Mouse (Mus musculus) forebrain, embryonic 11.5 days (tissue): ENCODE data around the gene Aspdh. TPM values are rescaled to one million over a fixed set of nuclear protein-coding genes. Genes with fewer than 3 reads are reported as not detected.
A peak's percentile ranks its signal among the peaks of the same experiment; 100 is the strongest.

Source experiments
- ATAC-seq: fragments of 200-750 bp; cut with Nextera tagmentation; replicated peaks from 2 replicates; pipeline ENCODE4 v1.8.0; 2017; ENCODE audit warnings: moderate TSS enrichment; ENCODE audit not compliant: low FRiP score
- DNase-seq: peaks from one replicate; pipeline ENCODE4 v3.0.0-alpha.2; 2017; ENCODE audit warnings: low spot score
- H3K27ac ChIP-seq: fragments of 300-500 bp; sonication (generic); 2 replicates; pipeline ENCODE4 v1.5.1; 2014; ENCODE audit warnings: low read depth, low read length
- H3K27me3 ChIP-seq: fragments of 300-500 bp; sonication (generic); 2 replicates; pipeline ENCODE4 v1.6.1; 2014; ENCODE audit warnings: mild to moderate bottlenecking, low read length, mixed read lengths; ENCODE audit not compliant: control insufficient read depth, insufficient read depth
- H3K36me3 ChIP-seq: fragments of 300-500 bp; sonication (generic); 2 replicates; pipeline ENCODE4 v1.6.1; 2014; ENCODE audit warnings: mild to moderate bottlenecking, low read length, moderate library complexity, mixed read lengths; ENCODE audit not compliant: control insufficient read depth, insufficient read depth
- H3K4me1 ChIP-seq: fragments of 300-500 bp; sonication (generic); replicated peaks from 2 replicates; pipeline ENCODE4 v1.6.1; 2014; ENCODE audit warnings: low read length, mixed read lengths; ENCODE audit not compliant: control insufficient read depth, insufficient read depth
- H3K4me2 ChIP-seq: fragments of 300-500 bp; sonication (generic); 2 replicates; pipeline ENCODE4 v1.6.1; 2014; ENCODE audit warnings: low read depth, mild to moderate bottlenecking, low read length, moderate library complexity, mixed read lengths; ENCODE audit not compliant: severe bottlenecking
- H3K4me3 ChIP-seq: fragments of 300-500 bp; sonication (generic); 2 replicates; pipeline ENCODE4 v1.5.1; 2014; ENCODE audit warnings: low read depth, low read length
- H3K9ac ChIP-seq: fragments of 300-500 bp; sonication (generic); 2 replicates; pipeline ENCODE4 v1.6.1; 2014; ENCODE audit warnings: low read length
- H3K9me3 ChIP-seq: fragments of 300-500 bp; sonication (generic); 2 replicates; pipeline ENCODE4 v1.6.1; 2016; ENCODE audit warnings: low read length, mixed read lengths; ENCODE audit not compliant: control insufficient read depth
- WGBS: fragments of 180-500 bp; shearing (Covaris S2); extraction: QIAGEN DNeasy Blood & Tissue Kit; methylation state at CpG from one replicate; pipeline ENCODE4 v1.1.7; 2014; 5-methylcytosine and 5-hydroxymethylcytosine counted together
- polyA plus RNA-seq: library from polyadenylated mRNA; unstranded; fragments of >200 nt; fragmentation: Nextera tagmentation; extraction: Ambion mirVana; gene quantifications from 2 replicates; pipeline ENCODE4 v1.2.1, GENCODE M21; 2014

The Aspdh gene
- polyA plus RNA-seq, 1 experiment from 2014 or later: 2.6 TPM

- Histone ChIP-seq H3K9me3 (no peaks in the 10 kb centered on the region; the same call in 1 of the 2 replicates), H3K4me3 (no peak overlapping the region), H3K27ac (no peak overlapping the region), H3K4me1 (peaks cover 16% of the 10 kb centered on the region), H3K36me3 (peaks cover 10% of the 10 kb centered on the region), H3K4me2 (no peak overlapping the region), H3K27me3 (peaks cover 10% of the 10 kb centered on the region), H3K9ac (no peak overlapping the region)
- 82% methylated on average over 31 of the region's 31 CpGs for WGBS
- ATAC-seq (no peak), DNase-seq (peak; percentile 51)
These were observed 4.3 kb upstream of the Aspdh start for GRCm38 (mm10) chr7:44460767-44461502.

GRCm38 (mm10) chr7:44461503-44462217, 3.5 kb upstream of the Aspdh start:
- Histone ChIP-seq H3K9ac (no peak overlapping the region), H3K27ac (no peak overlapping the region), H3K9me3 (no peaks in the 10 kb centered on the region; the same call in 1 of the 2 replicates), H3K4me3 (no peak overlapping the region), H3K4me2 (no peak overlapping the region), H3K4me1 (peaks cover 16% of the 10 kb centered on the region), H3K36me3 (peaks cover 10% of the 10 kb centered on the region), H3K27me3 (peaks cover 10% of the 10 kb centered on the region)
- DNase-seq: peak; percentile 57
- no peak for ATAC-seq
- 79% methylated on average over 57 of the region's 57 CpGs for WGBS

- WGBS: 33% methylated on average over 76 of the region's 77 CpGs
- H3K4me3 ChIP-seq: no peak overlapping the region
- peaks cover 16% of the 10 kb centered on the region for H3K4me1 ChIP-seq
- no peaks in the 10 kb centered on the region; the same call in 1 of the 2 replicates for H3K9me3 ChIP-seq
- peaks cover 10% of the 10 kb centered on the region for H3K27me3 ChIP-seq
- no peak overlapping the region for H3K4me2 ChIP-seq
- peaks cover 10% of the 10 kb centered on the region for H3K36me3 ChIP-seq
- DNase-seq: peak; percentile 82
- no peak overlapping the region for H3K27ac ChIP-seq
- no peak for ATAC-seq
- no peak overlapping the region for H3K9ac ChIP-seq
These were observed 2.8 kb upstream of the Aspdh start for GRCm38 (mm10) chr7:44462218-44463055.

- no peak overlapping the region for H3K27ac ChIP-seq
- peaks cover 10% of the 10 kb centered on the region for H3K27me3 ChIP-seq
- ATAC-seq (no peak), DNase-seq (no peak)
- no peak overlapping the region for H3K4me3 ChIP-seq
- H3K36me3 ChIP-seq: peaks cover 10% of the 10 kb centered on the region
- H3K9me3 ChIP-seq: no peaks in the 10 kb centered on the region; the same call in 1 of the 2 replicates
- WGBS: 45% methylated on average over 8 of the region's 8 CpGs
- no peak overlapping the region for H3K9ac ChIP-seq
- H3K4me2 ChIP-seq: no peak overlapping the region
- peaks cover 16% of the 10 kb centered on the region for H3K4me1 ChIP-seq
These were observed 2.1 kb upstream of the Aspdh start for GRCm38 (mm10) chr7:44463056-44463425.

- Histone ChIP-seq H3K27ac (no peak overlapping the region), H3K9ac (no peak overlapping the region), H3K4me1 (peaks cover 19% of the 10 kb centered on the region)
These were observed 1.5 kb upstream of the Aspdh start for GRCm38 (mm10) chr7:44463556-44464225.

GRCm38 (mm10) chr7:44464511-44464910, 680 bp upstream of the Aspdh start:
- Histone ChIP-seq H3K4me2 (no peak overlapping the region), H3K27ac (0 out of 2 replicates have a peak overlapping the region, but pooled peaks have one; percentile 10), H3K36me3 (peaks cover 8% of the 10 kb centered on the region), H3K4me1 (peaks cover 21% of the 10 kb centered on the region), H3K9me3 (no peaks in the 10 kb centered on the region), H3K4me3 (no peak overlapping the region), H3K9ac (no peak overlapping the region), H3K27me3 (peaks cover 10% of the 10 kb centered on the region)
- ATAC-seq: no peak
- 30% methylated on average over 4 of the region's 4 CpGs for WGBS
- peak; percentile 65 for DNase-seq

More at GRCm38 (mm10) chr7:44463556-44464225, 1.5 kb upstream of the Aspdh start:
- Histone ChIP-seq H3K9me3 (no peaks in the 10 kb centered on the region), H3K27me3 (peaks cover 10% of the 10 kb centered on the region), H3K4me2 (no peak overlapping the region), H3K4me3 (no peak overlapping the region), H3K36me3 (peaks cover 8% of the 10 kb centered on the region)
- DNase-seq (peak; percentile 48), ATAC-seq (no peak)
- 89% methylated on average over 10 of the region's 10 CpGs for WGBS

GRCm38 (mm10) chr7:44466006-44466887, 1.1 kb downstream of the Aspdh start:
- no peak for ATAC-seq
- Histone ChIP-seq H3K4me1 (peaks cover 21% of the 10 kb centered on the region), H3K27ac (no peak overlapping the region), H3K9me3 (no peaks in the 10 kb centered on the region), H3K4me2 (no peak overlapping the region), H3K4me3 (no peak overlapping the region), H3K36me3 (peaks cover 6% of the 10 kb centered on the region), H3K27me3 (peaks cover 8% of the 10 kb centered on the region), H3K9ac (no peak overlapping the region)
- DNase-seq: peak; percentile 53
- WGBS: 78% methylated on average over 10 of the region's 10 CpGs
